Mouse (Mus musculus): ENCODE results near the gene Tmem39a.

The Tmem39a gene

GRCm38 (mm10) chr16:38632147-38632546 is 73.6 kb downstream of the Tmem39a start:
- peak; percentile 50 to 77 for DNase-seq (ENCODE audit: low spot score in 2 of 2)

DNA sequence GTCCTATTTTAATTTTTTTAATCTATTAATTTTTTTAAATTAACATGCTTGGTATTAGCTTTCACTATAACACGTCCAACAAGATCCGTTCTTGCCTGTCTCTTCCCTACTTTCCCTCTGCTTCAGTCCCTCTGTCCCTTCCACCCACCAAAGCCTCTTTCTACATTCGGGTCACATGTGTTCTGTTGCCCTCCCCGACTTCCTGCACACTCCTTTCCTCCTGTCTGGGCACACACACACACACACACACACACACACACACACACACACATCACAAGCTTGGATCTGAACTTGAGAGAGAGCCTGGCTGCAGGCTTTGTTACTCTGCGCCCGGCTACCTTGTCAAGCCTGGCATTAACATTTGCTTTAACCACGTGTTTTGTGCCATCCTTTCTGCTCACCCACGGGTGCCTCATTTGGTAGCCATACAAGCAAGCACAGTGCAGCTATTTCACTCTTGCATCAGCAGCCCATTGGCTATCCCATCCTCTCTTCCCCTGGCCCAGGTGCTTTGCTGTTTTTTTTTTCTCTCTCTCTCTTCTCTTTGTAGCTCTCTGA is 77.4 kb downstream of the Tmem39a start:
- DNase-seq (ENCODE audit: low spot score in 2 of 2): no peak

GRCm38 (mm10) chr16:38636682-38637081 is 78.2 kb downstream of the Tmem39a start:
- peak in 1 of 2 experiments; percentile 21 for DNase-seq (ENCODE audit: low spot score in 2 of 2)

DNA sequence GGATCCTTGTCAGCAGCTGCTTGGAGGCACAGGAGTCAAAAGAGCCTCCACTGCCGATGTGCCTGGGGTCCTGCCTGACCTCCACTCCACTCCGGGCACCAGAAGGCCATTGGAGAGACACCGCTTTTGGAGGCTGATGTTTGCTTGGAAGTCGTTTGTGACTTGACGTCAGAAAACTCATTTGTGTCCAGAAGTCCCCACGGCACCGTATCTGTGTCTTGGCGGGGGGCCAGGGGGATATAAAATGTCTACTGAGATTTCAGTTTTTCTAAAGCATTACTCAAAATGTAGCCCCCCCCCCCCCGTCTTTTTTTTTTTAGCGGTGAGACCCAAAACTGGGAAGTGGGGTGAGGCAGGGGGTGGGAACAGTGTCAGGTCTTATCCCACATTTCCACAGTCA is 78.6 kb downstream of the Tmem39a start:
- DNase-seq (ENCODE audit: low spot score in 2 of 2): no peak
